Mouse (Mus musculus): ENCODE data around the gene Anks1. TPM values are rescaled to one million over a fixed set of nuclear protein-coding genes. Genes with fewer than 3 reads are reported as not detected.
"Not testable (repeated sequence)": the region's sequence is repeated elsewhere in the genome, so short reads cannot be mapped to it uniquely, and the experiment has no call there.

The Anks1 gene
- polyA plus RNA-seq, 1 experiment: 119 TPM

GRCm38 (mm10) chr17:27982712-27983266 lies 73.7 kb downstream of the Anks1 start:
- no peak for DNase-seq (ENCODE audit: low read depth)
- no peak for TF ChIP-seq POLR2A (IDR thresholded peaks at IDR 0.05; ENCODE audit: borderline replicate concordance, extremely low read depth, insufficient read depth, insufficient read length, poor library complexity, severe bottlenecking)
- no peak for TF ChIP-seq CTCF (IDR thresholded peaks at IDR 0.05; ENCODE audit: borderline replicate concordance, extremely low read depth, insufficient read depth, insufficient read length)

DNA sequence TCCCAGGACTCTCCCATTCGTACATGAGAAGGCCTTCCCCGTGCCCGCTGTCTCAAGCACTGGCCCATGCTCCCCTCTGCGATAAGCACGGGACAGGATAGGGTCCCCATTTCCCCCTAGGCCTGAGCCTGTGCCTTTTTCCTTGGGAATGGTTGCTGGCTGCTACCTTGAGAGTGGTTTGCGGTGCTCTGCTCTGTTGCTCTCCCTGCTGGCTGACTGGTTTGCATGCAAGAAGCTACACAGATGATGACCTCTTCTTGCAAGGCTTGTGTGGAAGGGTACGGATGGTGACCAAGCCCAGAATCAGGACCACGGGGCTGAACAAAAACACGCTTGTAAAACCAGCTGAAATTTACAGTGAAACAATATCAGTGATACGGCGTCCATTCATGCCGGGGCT lies 75.3 kb downstream of the Anks1 start:
- TF ChIP-seq POLR2A (IDR thresholded peaks at IDR 0.05; ENCODE audit: borderline replicate concordance, extremely low read depth, insufficient read depth, insufficient read length, poor library complexity, severe bottlenecking): no peak
- TF ChIP-seq CTCF (IDR thresholded peaks at IDR 0.05; ENCODE audit: borderline replicate concordance, extremely low read depth, insufficient read depth, insufficient read length): peak; percentile 25; the same call in 1 of the 2 replicates
- no peak for DNase-seq (ENCODE audit: low read depth)

- no peak for DNase-seq (ENCODE audit: low read depth)
- TF ChIP-seq POLR2A (IDR thresholded peaks at IDR 0.05; ENCODE audit: borderline replicate concordance, extremely low read depth, insufficient read depth, insufficient read length, poor library complexity, severe bottlenecking) (no peak), CTCF (IDR thresholded peaks at IDR 0.05; ENCODE audit: borderline replicate concordance, extremely low read depth, insufficient read depth, insufficient read length) (no peak)
Measured at GRCm38 (mm10) chr17:27986106-27986505, 77.0 kb downstream of the Anks1 start.

DNA sequence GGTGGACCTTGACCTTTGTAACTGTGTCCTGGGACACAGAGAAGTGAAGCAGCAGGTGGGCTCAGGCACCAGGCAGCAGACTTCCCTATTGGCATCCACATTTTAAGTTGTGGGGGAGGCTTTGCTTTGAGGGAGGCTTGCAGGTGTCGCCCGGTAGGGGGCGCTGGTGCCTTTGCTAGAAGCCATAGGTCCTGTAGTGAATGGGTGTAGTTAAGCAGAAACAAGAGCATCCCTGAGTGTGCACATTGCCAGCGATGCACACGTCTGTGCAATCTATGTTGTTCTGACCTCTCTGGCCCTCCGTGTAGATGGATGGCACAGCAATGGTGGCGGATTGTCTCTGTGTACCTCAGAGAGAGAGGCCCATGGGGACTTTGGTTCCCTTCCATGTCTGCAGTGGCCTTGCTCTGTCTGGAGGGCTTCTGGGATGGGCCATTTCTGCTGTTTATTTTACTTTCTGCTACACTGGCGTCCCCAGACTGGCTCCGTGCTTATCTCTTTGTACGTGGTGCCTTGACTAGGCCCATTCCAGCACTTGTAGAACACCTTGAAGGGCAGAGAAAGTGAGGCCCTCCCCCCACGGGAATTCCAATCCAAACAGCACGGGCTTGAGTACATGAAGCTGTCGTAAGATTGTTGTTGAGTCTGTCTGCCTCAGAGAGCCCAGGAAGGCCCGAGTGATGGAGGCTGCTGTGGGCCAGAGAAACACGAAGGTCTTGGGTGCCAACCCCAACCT lies 80.9 kb downstream of the Anks1 start:
- DNase-seq (ENCODE audit: low read depth): peak; percentile 93
- TF ChIP-seq POLR2A (IDR thresholded peaks at IDR 0.05; ENCODE audit: borderline replicate concordance, extremely low read depth, insufficient read depth, insufficient read length, poor library complexity, severe bottlenecking) (no peak), CTCF (IDR thresholded peaks at IDR 0.05; ENCODE audit: borderline replicate concordance, extremely low read depth, insufficient read depth, insufficient read length) (peak; percentile 97)

DNA sequence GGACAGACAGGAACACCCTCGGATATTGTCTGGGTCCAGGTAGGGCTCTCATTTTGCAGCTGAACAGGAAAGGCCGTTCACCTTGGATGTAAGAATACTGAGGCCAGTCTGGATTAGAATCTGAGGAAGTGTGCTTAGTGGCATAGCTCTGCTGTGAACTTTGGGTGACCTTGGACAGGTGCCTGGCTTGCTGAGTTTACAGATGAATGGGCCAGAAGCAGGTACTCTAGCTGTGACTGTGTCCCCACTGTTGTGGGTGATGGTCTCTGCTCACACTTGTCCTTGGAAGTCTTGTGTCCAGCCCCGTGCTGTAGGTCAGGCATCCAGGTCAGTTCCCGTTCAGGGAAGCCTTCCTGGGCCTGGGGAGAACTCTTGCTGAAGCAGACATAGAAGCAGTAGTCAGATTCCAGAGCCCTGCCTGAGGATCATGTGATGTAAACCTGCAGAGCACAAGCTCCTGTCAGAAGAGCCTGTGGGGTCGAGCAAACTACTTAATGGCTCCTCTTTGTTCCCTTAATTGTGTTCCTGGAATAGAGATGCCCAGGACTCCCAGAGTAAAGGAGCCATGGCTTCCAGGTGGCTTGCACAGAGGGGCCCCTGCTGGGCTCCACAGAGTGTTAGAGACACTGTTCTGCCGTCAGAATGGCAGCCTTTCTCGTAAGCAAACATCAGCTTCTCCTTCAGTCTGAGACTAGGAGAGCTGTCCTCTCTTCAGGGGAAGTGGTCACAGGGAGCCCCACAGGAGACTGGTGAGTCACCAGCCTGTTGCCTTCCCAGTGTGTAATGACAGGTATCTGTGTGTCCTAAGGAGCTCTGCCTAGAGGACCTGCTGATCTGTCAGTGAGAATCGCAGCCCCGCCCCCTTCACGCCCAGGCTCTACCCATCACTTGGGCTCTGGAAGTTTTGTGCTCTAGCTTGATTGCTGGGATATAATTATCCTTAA lies 85.2 kb downstream of the Anks1 start:
- DNase-seq (ENCODE audit: low read depth): no peak
- TF ChIP-seq CTCF (IDR thresholded peaks at IDR 0.05; ENCODE audit: borderline replicate concordance, extremely low read depth, insufficient read depth, insufficient read length) (no peak), POLR2A (IDR thresholded peaks at IDR 0.05; ENCODE audit: borderline replicate concordance, extremely low read depth, insufficient read depth, insufficient read length, poor library complexity, severe bottlenecking) (no peak)

DNA sequence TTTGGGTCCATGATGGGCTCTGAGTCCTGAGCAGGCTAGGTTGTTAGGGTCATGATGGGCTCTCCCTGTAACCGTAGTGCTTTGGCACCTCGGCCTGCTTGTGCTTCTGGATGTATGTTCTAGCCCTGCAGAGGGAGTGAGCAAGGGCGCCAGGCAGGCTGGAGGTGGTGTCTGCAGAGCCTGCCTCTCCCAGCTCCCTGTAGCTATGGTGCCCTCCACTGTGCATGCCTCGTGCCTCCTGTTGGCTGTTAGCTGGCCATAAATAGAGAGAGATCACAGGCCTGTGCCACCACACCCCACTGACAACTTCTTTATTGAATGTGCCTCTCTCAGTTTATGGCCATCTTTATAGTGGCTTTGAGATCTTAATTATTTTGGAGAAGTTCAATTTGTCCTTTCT lies 87.2 kb downstream of the Anks1 start:
- no peak for DNase-seq (ENCODE audit: low read depth)
- TF ChIP-seq POLR2A (IDR thresholded peaks at IDR 0.05; ENCODE audit: borderline replicate concordance, extremely low read depth, insufficient read depth, insufficient read length, poor library complexity, severe bottlenecking) (no peak), CTCF (IDR thresholded peaks at IDR 0.05; ENCODE audit: borderline replicate concordance, extremely low read depth, insufficient read depth, insufficient read length) (no peak)

DNA sequence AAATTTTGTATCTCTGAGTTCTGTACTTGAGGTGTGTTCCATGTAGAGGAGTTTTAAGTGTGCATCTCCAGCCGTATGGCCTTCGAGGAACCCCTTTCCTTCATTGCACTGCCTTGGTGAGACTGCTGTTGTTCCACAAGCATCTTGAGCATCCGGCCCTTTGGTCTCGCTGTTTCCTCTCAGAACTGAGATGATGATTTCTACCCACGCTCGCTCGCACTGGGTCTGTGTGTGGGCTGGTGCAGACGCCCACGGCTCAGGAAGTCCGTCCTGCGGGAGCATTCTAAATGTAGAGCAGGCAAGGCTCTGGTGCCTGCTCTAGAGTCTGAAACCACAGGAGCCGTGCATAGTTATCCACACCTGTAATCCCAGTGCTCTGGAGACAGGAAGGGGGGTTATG lies 88.1 kb downstream of the Anks1 start:
- DNase-seq (ENCODE audit: low read depth): no peak
- TF ChIP-seq POLR2A (IDR thresholded peaks at IDR 0.05; ENCODE audit: borderline replicate concordance, extremely low read depth, insufficient read depth, insufficient read length, poor library complexity, severe bottlenecking) (no peak), CTCF (IDR thresholded peaks at IDR 0.05; ENCODE audit: borderline replicate concordance, extremely low read depth, insufficient read depth, insufficient read length) (no peak)

- DNase-seq (ENCODE audit: low read depth): not testable (repeated sequence)
Measured at GRCm38 (mm10) chr17:27999683-28000273, 90.7 kb downstream of the Anks1 start.

GRCm38 (mm10) chr17:28000389-28000788 lies 91.3 kb downstream of the Anks1 start:
- no peak for DNase-seq (ENCODE audit: low read depth)
- TF ChIP-seq CTCF (IDR thresholded peaks at IDR 0.05; ENCODE audit: borderline replicate concordance, extremely low read depth, insufficient read depth, insufficient read length): no peak

- no peak for TF ChIP-seq CTCF (IDR thresholded peaks at IDR 0.05; ENCODE audit: borderline replicate concordance, extremely low read depth, insufficient read depth, insufficient read length)
- no peak for TF ChIP-seq POLR2A (IDR thresholded peaks at IDR 0.05; ENCODE audit: borderline replicate concordance, extremely low read depth, insufficient read depth, insufficient read length, poor library complexity, severe bottlenecking)
- peak; percentile 61 for DNase-seq (ENCODE audit: low read depth)
Measured at GRCm38 (mm10) chr17:28000851-28001250, 91.7 kb downstream of the Anks1 start.

DNA sequence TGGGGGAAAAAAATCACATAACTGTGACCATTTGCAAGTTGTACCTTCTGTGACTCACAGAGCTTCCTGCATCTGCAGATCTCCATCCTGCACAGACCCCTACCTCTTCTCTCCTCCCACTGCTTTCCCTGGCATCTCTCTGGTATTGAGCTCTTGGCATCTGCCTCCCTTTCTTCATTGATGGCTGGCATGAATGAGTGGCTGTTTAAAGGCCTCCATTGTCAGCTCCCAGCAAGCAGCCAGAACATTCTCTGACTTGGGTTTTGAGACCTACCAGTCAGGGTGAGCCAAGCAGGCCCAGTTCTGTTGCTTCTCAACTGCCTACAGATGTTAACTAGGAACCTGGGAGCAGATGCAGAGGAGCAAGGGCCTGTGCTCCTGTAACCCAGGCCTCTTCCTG lies 96.3 kb downstream of the Anks1 start:
- no peak for TF ChIP-seq POLR2A (IDR thresholded peaks at IDR 0.05; ENCODE audit: borderline replicate concordance, extremely low read depth, insufficient read depth, insufficient read length, poor library complexity, severe bottlenecking)
- no peak for TF ChIP-seq CTCF (IDR thresholded peaks at IDR 0.05; ENCODE audit: borderline replicate concordance, extremely low read depth, insufficient read depth, insufficient read length)
- peak; percentile 79 for DNase-seq (ENCODE audit: low read depth)
